Mouse (Mus musculus): ENCODE results near the gene Gemin5.

Gene Gemin5

DNA sequence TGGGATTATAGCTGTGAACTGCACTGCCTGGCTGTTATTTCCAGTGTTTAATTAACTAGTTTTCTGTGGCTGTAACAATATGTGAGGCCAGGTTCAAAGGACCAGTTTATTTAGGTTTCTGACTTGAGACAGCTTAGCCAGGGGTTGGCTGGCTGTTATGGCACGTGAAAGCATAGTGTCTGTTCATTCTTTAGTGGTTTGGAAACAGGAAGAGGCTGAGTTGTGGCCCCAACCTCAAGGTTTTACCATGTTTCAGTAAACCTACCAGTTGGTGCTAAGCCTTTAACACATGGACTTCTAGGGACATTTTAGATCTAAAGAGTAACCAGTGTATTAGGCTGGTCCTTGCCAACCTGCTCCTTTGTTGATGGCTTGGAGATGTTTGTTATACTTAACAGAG lies 51.8 kb downstream of the Gemin5 start:
- DNase-seq (ENCODE audit: low read depth, low spot score), result no peak

DNA sequence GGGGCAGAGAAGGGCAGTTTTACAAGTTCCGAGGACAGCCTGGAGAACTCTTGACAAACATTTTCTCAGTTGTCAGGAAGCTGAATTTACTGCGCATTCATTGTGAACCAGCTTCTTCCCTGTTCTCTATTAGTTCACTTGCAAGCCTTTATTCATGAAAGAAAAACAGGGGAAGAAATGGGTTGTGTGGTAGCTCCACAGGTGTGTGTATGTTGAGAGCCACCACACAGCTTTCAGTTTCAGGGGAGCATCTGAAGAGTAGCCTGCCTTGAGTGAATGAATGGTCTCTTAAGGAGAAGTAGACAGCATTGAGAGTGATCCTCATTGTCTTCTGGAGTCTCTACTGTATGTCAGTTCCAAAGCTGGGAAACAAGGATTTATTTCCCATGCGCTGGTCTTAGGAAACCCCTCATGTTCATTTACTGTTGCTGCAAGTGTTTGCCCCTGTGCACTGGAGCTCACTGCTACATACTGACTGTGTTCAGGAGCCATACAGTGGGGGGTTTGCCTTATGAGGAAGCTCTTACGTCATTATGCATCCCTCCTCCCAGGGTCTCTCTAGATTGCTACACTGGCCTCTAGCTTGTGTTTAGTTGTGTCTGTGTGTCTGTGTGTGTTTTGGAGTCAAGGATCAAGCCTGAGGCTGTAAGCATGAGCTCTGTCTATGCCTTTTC lies 60.5 kb downstream of the Gemin5 start:
- DNase-seq (ENCODE audit: low read depth, low spot score), result no peak

DNA sequence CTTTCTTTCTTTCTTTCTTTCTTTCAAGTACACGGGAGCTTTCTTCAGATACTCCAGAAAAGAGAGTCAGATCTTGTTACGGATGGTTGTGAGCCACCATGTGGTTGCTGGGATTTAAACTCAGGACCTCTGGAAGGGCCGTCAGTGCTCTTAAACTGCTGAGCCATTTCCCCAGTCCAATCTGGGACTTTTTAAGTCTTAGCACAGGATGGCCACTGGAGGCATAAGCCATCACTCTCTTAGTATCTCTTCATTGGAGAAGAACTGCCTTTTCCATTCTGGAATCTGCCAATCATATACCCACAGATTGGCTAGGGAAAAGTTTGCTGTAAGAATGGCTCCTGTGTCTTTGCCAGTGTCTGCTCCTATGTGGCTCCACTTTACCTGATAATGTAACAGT lies 61.3 kb downstream of the Gemin5 start:
- DNase-seq (ENCODE audit: low read depth, low spot score), result peak; percentile 84

DNA sequence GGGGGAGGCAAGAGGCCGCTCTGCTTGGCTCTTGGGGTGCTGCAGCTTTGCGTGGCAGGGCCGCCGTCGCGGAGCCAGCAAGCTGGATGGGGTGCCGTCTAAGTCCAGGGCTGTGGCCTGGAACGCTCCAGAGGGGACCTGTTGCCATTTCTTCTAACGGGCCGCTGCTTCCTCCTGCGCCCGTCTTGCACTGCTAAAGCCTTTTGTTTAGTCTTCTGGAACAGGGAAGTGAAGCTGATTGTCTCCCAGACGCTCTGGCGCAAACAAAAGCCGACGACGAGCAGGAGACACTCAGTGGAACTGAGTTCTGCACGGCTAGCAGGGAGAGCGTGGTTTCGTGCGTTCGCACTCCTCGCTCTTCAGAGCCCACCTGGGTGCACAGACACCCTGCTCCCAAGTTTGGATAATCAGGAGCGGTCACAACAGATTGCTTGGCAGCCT lies 64.0 kb downstream of the Gemin5 start:
- DNase-seq (ENCODE audit: low read depth, low spot score), result peak; percentile 69

DNA sequence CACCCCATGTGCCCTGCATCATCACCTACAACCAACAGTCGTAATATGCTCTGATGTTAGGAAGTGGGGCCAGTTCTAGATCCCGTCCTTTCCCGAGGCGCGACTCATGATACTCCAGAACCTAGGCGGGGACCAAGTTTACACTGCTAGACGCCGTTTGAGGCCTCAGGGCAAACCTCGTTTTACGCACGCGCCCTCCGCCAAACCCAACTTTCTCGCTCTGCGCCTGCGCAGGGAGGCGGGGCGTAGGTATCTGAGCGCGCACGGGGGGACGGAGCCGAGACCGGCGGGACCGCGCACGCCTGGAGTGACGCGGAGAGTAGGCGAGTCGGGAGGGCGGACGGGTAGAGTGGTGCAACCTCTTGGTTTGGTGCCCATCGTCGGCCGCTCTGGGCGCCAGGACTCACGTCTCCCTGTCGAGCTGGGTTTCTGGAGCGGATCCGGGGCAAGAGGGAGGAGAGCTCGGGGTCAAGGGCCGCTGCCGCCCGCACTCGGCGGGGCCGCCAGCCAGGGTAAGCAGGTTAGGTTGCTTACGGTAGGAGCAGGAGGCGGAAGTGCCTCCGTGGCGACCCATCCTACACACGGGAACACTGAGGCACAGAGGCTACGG lies 64.5 kb downstream of the Gemin5 start, which contains the start of gene Cnot8:
Gene Cnot8 (plus strand): TSS at position 457 of the 610 bp plus-strand sequence.
- peak; percentile 99 for DNase-seq (ENCODE audit: low read depth, low spot score)

DNA sequence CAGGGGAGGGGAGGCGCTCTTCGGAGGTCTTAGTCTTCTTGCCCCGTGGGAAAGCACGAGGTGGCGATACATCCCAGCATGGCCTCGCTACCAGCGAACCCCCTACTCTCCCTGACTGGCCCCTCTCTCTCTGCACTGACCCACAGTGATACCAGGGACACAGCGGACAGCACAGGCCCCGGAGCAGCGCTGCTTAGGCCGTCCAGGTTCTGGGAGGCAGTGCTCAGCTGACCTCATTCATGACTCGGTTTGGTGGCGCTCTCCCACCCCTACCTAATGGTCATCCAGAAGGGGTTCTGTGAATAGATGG lies 65.0 kb downstream of the Gemin5 start:
- peak; percentile 36 for DNase-seq (ENCODE audit: low read depth, low spot score)

DNA sequence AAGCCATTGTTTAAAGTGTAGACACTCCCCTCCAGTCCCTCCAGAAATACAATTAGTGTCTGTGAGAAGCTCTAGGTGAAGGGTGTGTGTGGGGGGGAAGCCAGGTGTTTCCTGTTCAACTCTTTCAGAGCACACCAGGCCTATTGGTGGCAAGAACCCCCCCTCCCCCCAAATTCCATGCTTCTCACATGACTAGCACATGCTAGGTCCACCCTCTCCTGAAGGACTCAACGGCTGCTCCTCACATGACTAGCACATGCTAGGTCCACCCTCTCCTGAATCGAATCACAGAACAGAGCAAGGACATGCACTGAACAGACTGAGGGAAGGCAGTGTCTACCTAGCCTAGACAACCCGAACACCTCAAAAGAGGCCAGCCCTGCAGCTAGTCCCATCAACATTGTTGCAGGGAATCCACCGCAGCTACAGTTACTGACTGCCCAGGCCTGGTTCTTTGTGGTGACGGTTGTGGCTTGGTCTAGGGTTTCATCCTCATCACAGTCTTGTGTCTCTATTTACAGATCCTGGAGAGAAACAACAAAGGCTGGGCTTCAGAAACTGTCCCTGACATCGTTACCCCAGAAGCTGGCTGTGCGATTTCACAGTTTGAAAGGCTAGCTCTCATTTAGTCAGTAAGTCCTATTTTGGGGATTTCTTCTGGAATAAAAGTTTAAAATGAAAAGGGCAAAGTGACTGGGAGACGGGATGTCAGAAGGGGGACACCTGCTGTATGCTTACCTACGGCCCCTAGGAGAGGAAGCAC lies 65.6 kb downstream of the Gemin5 start:
- peak; percentile 84 for DNase-seq (ENCODE audit: low read depth, low spot score)

DNA sequence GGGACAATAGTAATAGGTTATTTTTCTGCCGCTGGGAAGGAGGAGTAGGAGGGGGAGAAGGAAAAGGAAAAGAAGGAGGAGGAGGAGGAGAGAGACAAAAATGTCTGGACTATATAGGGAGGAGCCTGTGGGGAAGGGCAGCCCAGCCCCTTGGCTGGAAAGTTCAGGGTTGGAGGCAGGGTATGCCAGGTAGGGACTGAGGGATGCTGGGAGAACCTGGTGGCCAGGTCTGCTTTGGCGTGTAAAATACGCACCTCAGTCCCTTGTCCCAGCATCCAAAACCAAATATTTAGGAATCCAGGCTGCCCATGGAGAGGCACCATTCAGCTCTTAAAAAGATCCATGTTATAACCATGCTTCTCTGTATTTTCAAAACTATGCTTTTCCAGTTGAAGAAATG lies 66.2 kb downstream of the Gemin5 start:
- no peak for DNase-seq (ENCODE audit: low read depth, low spot score)

DNA sequence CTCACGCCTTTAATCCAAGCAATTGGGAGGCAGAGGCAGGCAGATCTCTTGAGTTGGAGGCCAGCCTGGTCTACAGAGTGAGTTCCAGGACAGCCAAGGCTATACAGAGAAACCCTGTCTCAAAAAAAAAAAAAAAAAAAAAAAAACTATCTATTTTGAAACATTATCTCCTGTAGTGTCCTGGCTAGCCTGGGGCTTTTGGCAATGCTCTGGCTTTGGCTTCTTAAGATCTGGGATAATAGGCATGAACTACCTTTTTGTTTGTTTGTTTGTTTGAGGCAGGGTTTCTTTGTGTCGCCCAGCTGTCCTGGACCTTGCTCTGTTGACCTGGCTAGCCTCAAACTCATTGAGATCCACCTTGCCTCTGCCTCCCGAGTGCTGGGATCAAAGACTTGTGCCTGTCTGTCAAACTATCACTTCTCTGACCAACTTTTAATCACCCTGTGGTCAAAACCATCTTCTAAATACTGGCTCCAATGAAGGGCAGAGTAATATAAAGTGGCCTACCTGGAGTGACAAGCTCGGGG lies 67.1 kb downstream of the Gemin5 start:
- DNase-seq (ENCODE audit: low read depth, low spot score), result no peak

DNA sequence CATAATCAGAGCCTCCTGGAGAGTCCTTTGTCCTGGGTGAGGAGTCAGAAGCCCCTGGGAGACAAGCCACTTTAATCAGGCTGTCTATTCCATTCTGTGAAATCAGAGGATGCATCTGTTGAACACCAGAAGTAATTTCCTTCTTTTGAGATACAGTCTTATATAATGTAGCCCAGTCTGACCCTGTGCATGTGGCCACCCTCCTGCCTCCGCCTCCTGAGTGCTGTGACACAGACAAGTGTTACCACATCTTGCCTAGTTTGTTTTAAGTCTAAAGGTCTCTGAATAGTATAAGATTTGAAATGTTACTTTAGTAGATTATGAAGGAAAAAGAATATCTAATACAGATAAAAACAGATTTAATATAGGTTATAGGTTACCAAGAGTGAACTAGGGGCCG lies 68.3 kb downstream of the Gemin5 start:
- no peak for DNase-seq (ENCODE audit: low read depth, low spot score)

DNA sequence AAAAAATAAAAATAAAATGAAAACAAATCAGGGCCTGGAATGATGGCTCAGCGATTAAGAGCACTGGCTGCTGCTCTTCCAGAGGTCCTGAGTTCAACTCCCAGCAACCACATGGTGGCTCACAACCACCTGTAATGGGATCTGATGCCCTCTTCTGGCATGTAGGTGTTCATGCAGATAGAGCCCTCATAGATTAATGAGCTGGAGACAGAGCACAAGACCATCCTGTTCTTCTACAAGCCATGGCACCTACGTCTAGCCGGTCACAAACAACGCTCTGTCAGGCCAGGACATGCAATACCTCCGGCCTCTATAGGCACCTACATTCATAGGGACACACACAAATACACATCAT lies 70.0 kb downstream of the Gemin5 start:
- peak; percentile 56 for DNase-seq (ENCODE audit: low read depth, low spot score)

DNA sequence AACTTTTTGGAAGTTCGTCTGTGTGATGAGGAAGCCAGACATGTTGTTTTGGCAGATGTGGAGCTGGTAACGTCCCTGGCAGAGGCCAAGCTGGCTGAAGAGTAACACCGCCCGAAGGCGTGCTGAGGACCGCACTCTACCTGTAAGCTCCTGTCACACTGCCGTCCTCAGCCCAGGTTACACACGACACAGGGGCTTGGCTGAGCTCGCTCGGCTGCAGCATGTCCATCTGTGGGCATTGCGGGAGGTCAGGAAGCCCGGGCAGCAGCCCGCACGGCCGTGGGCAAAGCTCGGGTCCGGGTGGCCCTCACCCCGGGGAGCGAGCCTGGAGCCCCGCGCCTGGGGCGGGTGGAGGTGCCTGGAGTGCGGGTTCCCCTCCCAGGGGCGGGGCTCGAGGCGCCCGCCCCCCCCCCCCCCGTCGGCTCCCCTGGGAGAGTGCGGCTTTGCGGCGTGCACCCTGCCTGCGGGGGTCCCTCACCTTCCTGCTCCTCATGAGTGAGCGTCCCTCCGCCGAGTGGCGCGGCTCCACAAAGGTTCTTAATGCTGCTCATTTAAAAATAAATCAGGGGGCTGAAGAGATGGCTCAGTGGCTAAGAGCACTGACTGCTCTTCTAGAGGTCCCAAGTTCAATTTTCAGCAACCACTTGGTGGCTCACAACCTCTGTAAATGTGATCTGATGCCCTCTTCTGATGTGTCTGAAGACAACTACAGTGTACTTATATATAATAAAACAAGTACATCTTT lies 70.5 kb downstream of the Gemin5 start:
- peak; percentile 41 for DNase-seq (ENCODE audit: low read depth, low spot score)

DNA sequence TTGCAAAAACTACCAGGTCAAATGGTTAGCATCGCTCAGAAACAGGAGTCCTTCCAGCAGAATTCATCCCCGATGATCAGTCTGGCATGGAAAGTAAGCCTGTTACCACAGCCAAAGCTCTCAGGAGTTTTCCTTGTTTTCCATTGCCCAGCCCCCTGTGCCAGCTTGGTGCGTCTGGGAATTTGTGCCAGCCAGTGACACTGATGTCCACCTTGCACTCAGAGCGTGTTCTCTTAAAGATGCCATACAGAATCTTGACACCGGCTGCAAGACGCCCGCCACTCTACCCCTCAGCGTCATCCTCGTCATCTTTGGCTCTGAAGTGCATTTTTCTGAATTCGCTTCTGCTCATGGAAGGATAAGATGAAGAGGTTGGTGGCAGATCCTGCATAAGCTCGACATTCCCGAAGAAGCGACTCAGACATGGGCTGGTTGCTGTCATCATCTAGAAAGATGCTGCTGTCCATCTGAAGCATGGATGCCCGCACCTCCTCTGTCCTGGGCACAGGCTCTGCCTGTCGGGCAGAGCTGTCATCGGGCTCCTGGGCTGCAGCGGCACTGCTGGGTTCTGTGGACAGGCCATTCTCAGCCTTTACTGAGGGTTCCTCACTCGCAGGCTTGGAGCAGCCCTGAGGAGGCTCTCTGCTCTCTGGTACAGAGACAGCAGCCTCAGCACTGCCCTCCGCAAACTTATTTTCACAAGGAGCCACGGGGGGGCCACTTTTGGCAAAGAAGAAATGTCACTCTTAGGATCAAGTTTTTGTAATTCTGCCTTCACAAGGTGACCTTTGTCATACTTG lies 71.3 kb downstream of the Gemin5 start:
- no peak for DNase-seq (ENCODE audit: low read depth, low spot score)

DNA sequence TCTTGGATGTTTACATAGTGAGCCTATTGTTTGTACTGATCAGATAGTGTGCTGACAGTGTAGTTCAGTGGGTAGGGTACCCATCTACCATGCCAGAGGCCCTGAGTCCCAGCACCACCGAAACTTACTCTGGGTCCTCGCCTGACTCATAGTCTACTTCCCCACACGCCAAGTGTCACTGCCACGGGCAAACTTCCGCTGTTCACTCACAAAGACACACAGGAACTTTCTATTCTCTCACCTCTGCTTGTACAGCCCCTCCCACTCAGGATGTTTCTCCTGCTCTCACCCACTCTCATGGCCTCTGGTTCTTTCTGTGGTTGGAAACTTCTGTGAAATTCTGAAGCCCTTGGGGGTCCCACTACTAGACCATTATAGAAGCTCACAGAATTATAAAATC lies 72.2 kb downstream of the Gemin5 start:
- no peak for DNase-seq (ENCODE audit: low read depth, low spot score)

DNA sequence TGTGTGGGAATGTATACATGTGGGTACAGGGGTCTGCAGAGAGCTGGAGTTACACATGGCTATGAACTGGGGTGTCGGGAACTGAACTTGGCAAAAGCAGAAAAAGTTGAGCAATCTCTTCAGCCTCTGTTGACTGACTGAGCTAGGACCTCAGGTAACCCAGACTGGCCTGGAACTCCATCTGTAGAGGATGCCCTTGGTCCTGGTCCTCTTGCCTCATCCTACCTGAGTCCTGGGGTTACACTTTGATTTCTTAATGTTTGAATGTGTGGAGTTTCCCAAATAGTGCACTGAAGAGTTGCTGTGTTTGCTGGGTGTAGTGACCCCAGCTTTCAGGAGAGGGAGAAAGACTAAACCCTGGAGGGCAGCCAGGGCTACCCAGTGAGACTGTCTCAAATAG lies 72.8 kb downstream of the Gemin5 start:
- DNase-seq (ENCODE audit: low read depth, low spot score), result no peak

DNA sequence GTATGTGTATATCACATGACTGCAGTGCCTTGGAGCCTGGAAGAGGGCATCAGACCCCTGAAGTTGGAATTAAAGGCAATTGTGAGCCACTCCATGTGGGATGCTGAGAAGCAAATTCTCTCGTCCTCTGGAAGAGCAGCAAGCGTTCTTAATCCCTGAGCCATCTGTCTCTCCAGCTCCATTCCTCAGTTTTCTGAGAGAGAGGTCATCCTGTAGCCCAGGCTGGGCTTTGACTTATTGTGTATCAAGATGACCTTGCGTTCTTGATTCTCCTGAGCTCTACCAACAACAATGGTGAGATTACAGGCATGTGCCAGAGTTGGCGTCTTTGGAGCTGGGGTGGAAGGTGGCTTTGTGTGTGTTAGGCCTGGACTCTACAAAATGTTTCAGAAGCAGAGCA lies 73.6 kb downstream of the Gemin5 start:
- no peak for DNase-seq (ENCODE audit: low read depth, low spot score)

DNA sequence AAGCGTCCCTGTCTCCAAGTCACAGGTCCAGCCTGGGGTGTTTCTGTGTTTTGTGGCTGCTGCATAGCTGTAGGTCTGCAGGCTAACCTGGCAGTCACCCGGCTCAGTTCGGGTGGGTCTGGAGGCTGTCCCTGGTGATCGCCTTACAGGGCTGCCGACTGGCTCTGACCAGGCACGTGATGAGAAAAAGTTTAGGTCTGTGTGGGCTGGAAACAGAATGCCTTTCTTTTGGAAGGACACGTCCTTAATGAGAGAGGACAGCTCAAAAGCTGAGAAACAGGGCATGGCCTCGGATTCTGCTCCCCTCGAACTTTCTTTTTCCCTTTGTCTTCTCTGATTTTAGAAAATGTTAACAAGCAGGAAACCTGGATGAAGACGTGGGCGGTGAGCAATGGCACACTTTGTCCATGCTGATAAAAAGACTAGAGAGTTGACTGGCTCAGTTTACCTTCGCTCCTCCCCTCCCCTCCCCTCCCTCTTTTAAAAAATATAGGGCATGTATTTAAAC lies 75.3 kb downstream of the Gemin5 start, which contains the start of gene Gm12248:
Gene Gm12248 (minus strand): TSS at position 114 of the 508 bp plus-strand sequence.
- no peak for DNase-seq (ENCODE audit: low read depth, low spot score)

DNA sequence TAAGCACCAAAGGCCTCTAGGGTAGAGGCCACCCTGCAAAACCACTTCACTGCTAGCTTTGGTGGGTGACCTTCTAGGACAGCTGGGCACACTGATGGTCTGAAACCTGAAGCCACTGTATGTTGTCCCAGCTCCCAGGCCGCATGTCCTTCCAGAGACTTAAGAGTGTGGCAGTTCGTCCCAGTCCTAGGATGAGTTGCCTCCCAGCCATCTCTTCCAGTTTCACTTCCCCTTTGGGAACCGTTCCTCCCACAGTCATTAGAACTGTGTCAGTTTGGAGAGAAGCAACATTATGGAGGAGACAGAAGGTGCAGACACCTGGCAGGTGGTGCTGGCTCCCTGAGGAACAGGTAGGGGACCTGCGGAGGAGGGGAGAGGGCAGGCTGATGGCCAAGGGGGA lies 75.8 kb downstream of the Gemin5 start:
- no peak for DNase-seq (ENCODE audit: low read depth, low spot score)

DNA sequence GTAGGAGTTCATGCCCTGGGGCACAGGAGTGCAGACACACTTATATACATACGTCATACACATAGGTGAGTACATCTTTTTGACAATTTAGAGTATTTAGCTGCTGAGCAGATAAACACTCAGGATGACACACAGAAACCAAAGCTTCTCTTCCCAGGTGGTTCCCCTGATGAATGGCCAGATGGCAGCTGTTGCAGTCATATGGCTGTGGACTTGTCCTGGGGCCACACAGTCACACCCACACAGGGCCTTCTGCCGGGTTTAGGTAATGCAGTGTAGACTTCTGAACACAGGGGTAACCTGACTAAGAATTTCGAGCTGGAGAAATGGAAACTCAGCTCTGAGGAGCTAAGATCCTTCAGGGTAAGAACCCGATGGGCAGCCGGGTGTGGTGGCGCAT lies 86.6 kb downstream of the Gemin5 start:
- DNase-seq (ENCODE audit: low read depth, low spot score), result no peak

DNA sequence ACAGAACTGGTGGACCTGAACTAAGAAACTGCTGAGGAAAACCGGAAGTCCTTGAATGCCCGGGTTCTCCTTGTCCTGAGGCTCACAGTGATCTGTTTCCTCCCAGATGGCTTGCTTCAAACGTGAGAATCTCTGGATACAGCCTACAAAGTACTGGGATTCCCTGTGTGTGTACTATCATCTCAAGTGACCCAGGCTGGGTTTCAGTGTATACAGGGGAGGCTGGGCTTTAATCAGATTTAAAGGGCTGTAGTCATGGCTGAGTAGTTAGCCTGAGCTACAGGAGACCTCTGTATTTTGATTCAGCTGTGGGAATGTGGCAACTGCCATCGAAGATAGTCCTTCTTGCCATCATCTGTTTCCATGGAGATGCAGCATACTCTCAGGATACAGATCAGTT lies 91.1 kb downstream of the Gemin5 start:
- no peak for DNase-seq (ENCODE audit: low read depth, low spot score)

DNA sequence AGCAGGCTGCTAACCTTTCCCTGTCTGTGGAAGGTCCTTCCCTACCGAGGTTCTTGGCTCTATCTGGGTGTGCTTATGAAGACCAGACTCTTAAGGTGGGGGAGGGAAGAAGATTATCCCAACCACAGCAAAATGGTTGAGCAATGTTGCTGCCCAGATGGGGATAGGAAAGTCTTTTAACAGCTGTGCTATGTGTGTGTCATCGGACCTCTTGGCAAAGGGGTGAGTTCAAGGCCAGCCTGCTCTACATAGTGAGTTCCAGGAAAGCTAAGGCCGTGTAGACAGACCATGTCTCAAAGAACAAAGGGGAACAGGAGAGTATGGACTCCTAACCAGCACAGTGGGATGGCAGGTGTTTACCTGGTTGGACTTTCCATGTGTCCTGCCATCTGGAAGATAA lies 95.4 kb downstream of the Gemin5 start:
- DNase-seq (ENCODE audit: low read depth, low spot score), result no peak
